Mouse (Mus musculus): ENCODE data around the gene Noct. TPM values are rescaled to one million over a fixed set of nuclear protein-coding genes. Genes with fewer than 3 reads are reported as not detected.

Noct gene
- polyA plus RNA-seq, 1 experiment from 2014 or later, result 10.4 TPM

- no peak overlapping the region for H3K9ac ChIP-seq (ENCODE audit: low read depth, low read length)
- WGBS, result 16% methylated on average over 5 of the region's 5 CpGs
- no peaks in the 10 kb centered on the region for H3K27me3 ChIP-seq (ENCODE audit: control insufficient read depth, insufficient read depth, low read length)
- peaks cover 13% of the 10 kb centered on the region for H3K4me1 ChIP-seq (ENCODE audit: control insufficient read depth, insufficient read depth, low read length)
- H3K4me3 ChIP-seq (ENCODE audit: low read length), result peak overlapping the region; percentile 89; the same call in 1 of the 2 replicates
- no peaks in the 10 kb centered on the region for H3K9me3 ChIP-seq (ENCODE audit: control insufficient read depth, low read length)
- H3K4me2 ChIP-seq (replicated peaks; ENCODE audit: low read depth, low read length), result peak overlapping the region; percentile 64
- no peak overlapping the region for H3K27ac ChIP-seq (ENCODE audit: low read depth, low read length)
- ATAC-seq (ENCODE audit: low FRiP score, low TSS enrichment), result no peak
- no peaks in the 10 kb centered on the region for H3K36me3 ChIP-seq (ENCODE audit: control insufficient read depth, insufficient read depth, low read length)
These were observed 691 bp upstream of the Noct start for GRCm38 (mm10) chr3:51223556-51223955.

- H3K4me3 ChIP-seq (ENCODE audit: low read length), result peak overlapping the region; percentile 89
- WGBS, result under 1% methylated on average over 38 of the region's 39 CpGs
These were observed 1.0 kb downstream of the Noct start for GRCm38 (mm10) chr3:51225226-51225750.

DNA sequence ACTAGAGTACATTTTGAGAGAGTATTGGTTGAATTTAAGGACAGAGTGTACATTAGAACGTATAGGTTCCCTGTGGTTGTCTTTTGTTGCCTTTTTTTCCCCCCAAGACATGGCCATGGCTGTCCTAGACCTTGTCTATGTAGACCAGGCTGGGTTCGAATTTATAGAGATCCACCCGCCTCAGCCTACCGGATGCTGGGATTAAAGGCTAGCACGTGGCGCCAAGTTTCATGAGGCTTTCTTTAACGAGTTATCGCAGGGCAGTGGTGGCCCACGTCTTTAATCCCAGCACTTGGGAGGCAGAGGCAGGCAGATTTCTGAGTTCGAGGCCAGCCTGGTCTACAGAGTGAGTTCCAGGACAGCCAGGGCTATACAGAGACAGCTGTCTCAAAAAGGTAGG is 1.7 kb downstream of the Noct start:
- Histone ChIP-seq H3K36me3 (ENCODE audit: control insufficient read depth, insufficient read depth, low read length) (no peaks in the 10 kb centered on the region), H3K4me2 (replicated peaks; ENCODE audit: low read depth, low read length) (peak overlapping the region; percentile 64), H3K4me3 (ENCODE audit: low read length) (peak overlapping the region; percentile 89; the same call in 1 of the 2 replicates), H3K27ac (ENCODE audit: low read depth, low read length) (no peak overlapping the region), H3K27me3 (ENCODE audit: control insufficient read depth, insufficient read depth, low read length) (no peaks in the 10 kb centered on the region), H3K9ac (ENCODE audit: low read depth, low read length) (no peak overlapping the region), H3K9me3 (ENCODE audit: control insufficient read depth, low read length) (no peaks in the 10 kb centered on the region), H3K4me1 (ENCODE audit: control insufficient read depth, insufficient read depth, low read length) (peaks cover 13% of the 10 kb centered on the region)
- no peak for ATAC-seq (ENCODE audit: low FRiP score, low TSS enrichment)
- 97% methylated on average over 10 of the region's 10 CpGs for WGBS

More at GRCm38 (mm10) chr3:51225226-51225750, 1.0 kb downstream of the Noct start:
- Histone ChIP-seq H3K4me2 (replicated peaks; ENCODE audit: low read depth, low read length) (peak overlapping the region; percentile 64), H3K9me3 (ENCODE audit: control insufficient read depth, low read length) (no peaks in the 10 kb centered on the region), H3K9ac (ENCODE audit: low read depth, low read length) (peak overlapping the region; percentile 93), H3K36me3 (ENCODE audit: control insufficient read depth, insufficient read depth, low read length) (no peaks in the 10 kb centered on the region), H3K27ac (ENCODE audit: low read depth, low read length) (peak overlapping the region; percentile 92), H3K4me1 (ENCODE audit: control insufficient read depth, insufficient read depth, low read length) (peaks cover 13% of the 10 kb centered on the region), H3K27me3 (ENCODE audit: control insufficient read depth, insufficient read depth, low read length) (no peaks in the 10 kb centered on the region)
- ATAC-seq (ENCODE audit: low FRiP score, low TSS enrichment), result no peak

DNA sequence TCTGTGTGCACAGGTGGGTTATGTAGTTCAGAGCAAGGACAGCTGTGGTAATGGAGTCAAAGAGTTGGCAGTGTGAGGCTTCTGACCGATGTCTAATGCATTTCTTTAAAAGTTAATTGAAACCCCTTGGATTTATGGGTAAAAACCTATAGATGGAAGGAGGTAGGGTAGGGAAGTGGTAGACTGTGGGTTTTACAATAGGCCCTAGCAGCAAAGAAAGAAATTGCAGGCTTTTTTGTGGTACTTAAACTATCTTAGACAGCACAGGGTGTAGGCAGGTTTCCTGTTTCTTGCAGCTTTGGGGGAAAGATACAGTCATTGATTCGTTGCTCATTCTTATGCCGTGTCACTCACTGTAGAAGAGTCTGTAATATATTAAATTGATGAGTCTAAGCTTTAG is 2.4 kb downstream of the Noct start:
- Histone ChIP-seq H3K9ac (ENCODE audit: low read depth, low read length) (no peak overlapping the region), H3K9me3 (ENCODE audit: control insufficient read depth, low read length) (no peaks in the 10 kb centered on the region), H3K27me3 (ENCODE audit: control insufficient read depth, insufficient read depth, low read length) (no peaks in the 10 kb centered on the region), H3K36me3 (ENCODE audit: control insufficient read depth, insufficient read depth, low read length) (no peaks in the 10 kb centered on the region), H3K27ac (ENCODE audit: low read depth, low read length) (no peak overlapping the region), H3K4me1 (ENCODE audit: control insufficient read depth, insufficient read depth, low read length) (peaks cover 13% of the 10 kb centered on the region), H3K4me3 (ENCODE audit: low read length) (no peak overlapping the region), H3K4me2 (replicated peaks; ENCODE audit: low read depth, low read length) (0 out of 2 replicates have a peak overlapping the region, but pooled peaks have one; percentile 6)
- ATAC-seq (ENCODE audit: low FRiP score, low TSS enrichment), result no peak
- WGBS, result 83% methylated on average over 3 of the region's 3 CpGs

DNA sequence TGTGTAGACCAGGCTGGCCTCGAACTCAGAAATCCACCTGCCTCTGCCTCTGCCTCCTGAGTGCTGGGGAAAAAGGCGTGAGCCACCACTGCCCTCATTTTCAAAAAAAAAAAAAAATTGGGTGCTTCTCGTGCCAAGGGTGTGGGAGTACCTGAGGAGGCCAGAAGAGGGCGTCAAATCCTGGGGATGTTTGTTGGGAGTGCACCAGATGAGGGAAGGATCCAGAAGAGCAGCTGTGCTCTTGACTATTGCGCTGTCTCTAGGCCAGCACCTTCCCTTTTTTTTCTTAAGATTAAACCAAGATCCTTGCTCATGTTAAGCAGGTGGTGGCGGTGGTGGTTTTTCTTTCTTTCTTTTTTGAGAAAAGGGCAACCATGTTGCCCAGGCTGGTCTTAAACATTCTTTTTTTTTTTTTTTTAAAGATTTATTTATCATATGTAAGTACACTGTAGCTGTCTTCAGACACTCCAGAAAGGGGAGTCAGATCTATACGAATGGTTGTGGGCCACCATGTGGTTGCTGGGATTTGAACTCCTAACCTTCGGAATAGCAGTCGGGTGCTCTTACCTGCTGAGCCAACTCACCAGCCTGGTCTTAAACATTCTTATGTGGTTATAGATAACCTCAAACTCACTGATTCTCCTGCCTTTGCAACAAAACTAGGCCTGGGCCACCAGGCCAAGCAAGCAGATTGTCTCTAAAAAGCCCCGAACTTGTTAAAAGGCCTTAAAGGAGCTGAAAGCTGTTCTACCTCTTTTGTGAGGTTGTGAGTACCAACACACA is 4.0 kb downstream of the Noct start:
- Histone ChIP-seq H3K4me1 (ENCODE audit: control insufficient read depth, insufficient read depth, low read length) (peaks cover 9% of the 10 kb centered on the region), H3K36me3 (ENCODE audit: control insufficient read depth, insufficient read depth, low read length) (no peaks in the 10 kb centered on the region), H3K9me3 (ENCODE audit: control insufficient read depth, low read length) (no peaks in the 10 kb centered on the region), H3K27me3 (ENCODE audit: control insufficient read depth, insufficient read depth, low read length) (no peaks in the 10 kb centered on the region), H3K4me3 (ENCODE audit: low read length) (no peak overlapping the region), H3K27ac (ENCODE audit: low read depth, low read length) (no peak overlapping the region), H3K9ac (ENCODE audit: low read depth, low read length) (no peak overlapping the region), H3K4me2 (replicated peaks; ENCODE audit: low read depth, low read length) (no peak overlapping the region)
- 81% methylated on average over 10 of the region's 10 CpGs for WGBS
- ATAC-seq (ENCODE audit: low FRiP score, low TSS enrichment), result no peak

GRCm38 (mm10) chr3:51228821-51229205 is 4.6 kb downstream of the Noct start:
- ATAC-seq (ENCODE audit: low FRiP score, low TSS enrichment), result no peak
- Histone ChIP-seq H3K4me1 (ENCODE audit: control insufficient read depth, insufficient read depth, low read length) (peaks cover 3% of the 10 kb centered on the region; the same call in 1 of the 2 replicates), H3K9ac (ENCODE audit: low read depth, low read length) (no peak overlapping the region), H3K27me3 (ENCODE audit: control insufficient read depth, insufficient read depth, low read length) (no peaks in the 10 kb centered on the region), H3K4me2 (replicated peaks; ENCODE audit: low read depth, low read length) (no peak overlapping the region), H3K9me3 (ENCODE audit: control insufficient read depth, low read length) (no peaks in the 10 kb centered on the region), H3K4me3 (ENCODE audit: low read length) (no peak overlapping the region), H3K36me3 (ENCODE audit: control insufficient read depth, insufficient read depth, low read length) (no peaks in the 10 kb centered on the region), H3K27ac (ENCODE audit: low read depth, low read length) (no peak overlapping the region)
- 85% methylated on average over 9 of the region's 9 CpGs for WGBS

DNA sequence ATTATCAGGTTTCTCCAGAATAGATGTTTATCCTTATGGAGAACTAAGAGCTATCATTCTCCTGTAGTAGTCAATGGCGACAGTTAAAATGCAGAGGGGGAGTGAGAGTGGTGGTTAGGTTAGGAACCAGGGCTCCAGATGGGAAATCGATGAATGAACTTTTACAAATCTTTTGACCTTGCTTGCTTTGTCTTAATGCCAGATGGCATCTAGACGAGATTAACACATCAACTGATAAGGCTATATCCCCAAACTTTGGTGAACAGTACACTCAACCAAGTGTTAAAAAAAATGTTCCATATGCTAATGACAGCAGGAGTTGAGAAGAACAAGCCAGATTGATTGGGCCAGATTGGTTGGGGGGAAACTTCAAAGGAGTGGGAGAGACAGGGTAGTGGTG is 5.0 kb downstream of the Noct start:
- Histone ChIP-seq H3K4me1 (ENCODE audit: control insufficient read depth, insufficient read depth, low read length) (peaks cover 3% of the 10 kb centered on the region; the same call in 1 of the 2 replicates), H3K9me3 (ENCODE audit: control insufficient read depth, low read length) (no peaks in the 10 kb centered on the region), H3K9ac (ENCODE audit: low read depth, low read length) (no peak overlapping the region), H3K27me3 (ENCODE audit: control insufficient read depth, insufficient read depth, low read length) (no peaks in the 10 kb centered on the region), H3K27ac (ENCODE audit: low read depth, low read length) (no peak overlapping the region), H3K4me3 (ENCODE audit: low read length) (no peak overlapping the region), H3K36me3 (ENCODE audit: control insufficient read depth, insufficient read depth, low read length) (no peaks in the 10 kb centered on the region), H3K4me2 (replicated peaks; ENCODE audit: low read depth, low read length) (no peak overlapping the region)
- WGBS, result 96% methylated on average over 3 of the region's 3 CpGs
- no peak for ATAC-seq (ENCODE audit: low FRiP score, low TSS enrichment)

GRCm38 (mm10) chr3:51230146-51230835 is 6.0 kb downstream of the Noct start:
- H3K36me3 ChIP-seq (ENCODE audit: control insufficient read depth, insufficient read depth, low read length), result no peaks in the 10 kb centered on the region
- no peaks in the 10 kb centered on the region for H3K9me3 ChIP-seq (ENCODE audit: control insufficient read depth, low read length)
- no peaks in the 10 kb centered on the region for H3K27me3 ChIP-seq (ENCODE audit: control insufficient read depth, insufficient read depth, low read length)
- no peak overlapping the region for H3K9ac ChIP-seq (ENCODE audit: low read depth, low read length)
- no peak overlapping the region for H3K27ac ChIP-seq (ENCODE audit: low read depth, low read length)
- no peak for ATAC-seq (ENCODE audit: low FRiP score, low TSS enrichment)
- H3K4me3 ChIP-seq (ENCODE audit: low read length), result no peak overlapping the region
- H3K4me1 ChIP-seq (ENCODE audit: control insufficient read depth, insufficient read depth, low read length), result peaks cover 3% of the 10 kb centered on the region; the same call in 1 of the 2 replicates
- WGBS, result 93% methylated on average over 6 of the region's 6 CpGs
- no peak overlapping the region for H3K4me2 ChIP-seq (replicated peaks; ENCODE audit: low read depth, low read length)

DNA sequence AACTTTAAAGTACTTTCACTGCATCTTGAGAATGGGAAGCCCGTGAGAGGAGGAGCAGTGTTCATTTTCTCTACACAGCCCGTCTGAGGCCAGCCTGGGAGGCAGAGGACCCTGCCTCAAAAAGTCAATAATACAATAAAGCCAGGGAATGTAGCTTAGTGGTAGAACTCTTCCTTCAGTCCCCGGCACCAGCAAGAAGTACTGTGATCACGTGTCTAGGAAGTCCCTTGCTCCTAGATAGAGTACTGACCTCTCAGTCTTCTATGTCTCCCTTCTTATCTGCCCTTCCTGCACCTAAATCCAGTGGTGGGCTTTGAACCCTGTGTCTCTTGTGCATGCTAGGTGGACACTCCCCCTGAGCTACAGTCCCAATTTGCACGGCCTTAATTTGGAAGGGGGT is 6.6 kb downstream of the Noct start:
- peaks cover 3% of the 10 kb centered on the region; the same call in 1 of the 2 replicates for H3K4me1 ChIP-seq (ENCODE audit: control insufficient read depth, insufficient read depth, low read length)
- 83% methylated on average over 5 of the region's 5 CpGs for WGBS
- no peaks in the 10 kb centered on the region for H3K9me3 ChIP-seq (ENCODE audit: control insufficient read depth, low read length)
- no peaks in the 10 kb centered on the region for H3K36me3 ChIP-seq (ENCODE audit: control insufficient read depth, insufficient read depth, low read length)
- no peaks in the 10 kb centered on the region for H3K27me3 ChIP-seq (ENCODE audit: control insufficient read depth, insufficient read depth, low read length)
- ATAC-seq (ENCODE audit: low FRiP score, low TSS enrichment), result no peak
- H3K9ac ChIP-seq (ENCODE audit: low read depth, low read length), result no peak overlapping the region
- H3K4me2 ChIP-seq (replicated peaks; ENCODE audit: low read depth, low read length), result no peak overlapping the region
- H3K27ac ChIP-seq (ENCODE audit: low read depth, low read length), result no peak overlapping the region
- no peak overlapping the region for H3K4me3 ChIP-seq (ENCODE audit: low read length)
